Mouse (Mus musculus): ENCODE measurements around the gene Kcna2.

Kcna2 gene

DNA sequence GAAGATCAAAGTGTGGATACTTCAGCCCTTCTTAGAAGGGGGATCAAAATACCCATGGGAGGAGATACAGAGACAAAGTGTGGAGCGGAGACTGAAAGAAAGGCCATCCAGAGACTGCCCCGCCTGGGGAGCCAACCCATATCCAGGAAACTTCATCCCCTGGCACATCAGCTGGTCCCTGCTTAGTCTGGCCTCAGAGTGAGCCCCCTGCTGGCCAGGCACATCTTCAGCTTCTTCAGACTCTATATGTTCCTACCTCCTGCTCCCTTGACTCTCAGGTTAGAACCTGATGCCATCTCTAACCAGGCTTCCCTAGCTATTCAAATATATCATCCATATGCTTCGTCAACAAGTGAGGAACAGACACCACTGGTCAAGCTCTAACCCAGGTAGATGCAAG is 48.1 kb downstream of the Kcna2 start:
- DNase-seq (ENCODE audit: extremely low read depth, insufficient read length, low spot score), result no peak

DNA sequence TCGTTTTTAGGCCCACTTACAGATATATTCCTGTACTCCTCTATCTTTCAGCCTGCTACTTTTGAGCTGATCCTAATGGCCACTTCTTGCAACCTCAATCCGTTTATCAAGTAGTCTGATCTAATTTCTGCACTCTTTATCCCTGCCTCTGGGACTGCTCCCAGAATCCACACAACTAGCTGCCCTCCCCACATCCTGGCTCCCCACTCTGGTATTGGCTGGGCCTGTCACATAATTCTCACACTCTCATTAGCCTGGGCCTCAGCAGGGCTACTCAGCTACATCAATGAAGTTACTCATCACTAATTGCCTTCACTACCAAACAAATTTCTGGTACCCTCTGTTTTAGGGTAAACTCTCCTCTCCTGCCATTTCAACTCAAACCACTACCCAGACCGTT is 49.5 kb downstream of the Kcna2 start:
- DNase-seq (ENCODE audit: extremely low read depth, insufficient read length, low spot score), result no peak

DNA sequence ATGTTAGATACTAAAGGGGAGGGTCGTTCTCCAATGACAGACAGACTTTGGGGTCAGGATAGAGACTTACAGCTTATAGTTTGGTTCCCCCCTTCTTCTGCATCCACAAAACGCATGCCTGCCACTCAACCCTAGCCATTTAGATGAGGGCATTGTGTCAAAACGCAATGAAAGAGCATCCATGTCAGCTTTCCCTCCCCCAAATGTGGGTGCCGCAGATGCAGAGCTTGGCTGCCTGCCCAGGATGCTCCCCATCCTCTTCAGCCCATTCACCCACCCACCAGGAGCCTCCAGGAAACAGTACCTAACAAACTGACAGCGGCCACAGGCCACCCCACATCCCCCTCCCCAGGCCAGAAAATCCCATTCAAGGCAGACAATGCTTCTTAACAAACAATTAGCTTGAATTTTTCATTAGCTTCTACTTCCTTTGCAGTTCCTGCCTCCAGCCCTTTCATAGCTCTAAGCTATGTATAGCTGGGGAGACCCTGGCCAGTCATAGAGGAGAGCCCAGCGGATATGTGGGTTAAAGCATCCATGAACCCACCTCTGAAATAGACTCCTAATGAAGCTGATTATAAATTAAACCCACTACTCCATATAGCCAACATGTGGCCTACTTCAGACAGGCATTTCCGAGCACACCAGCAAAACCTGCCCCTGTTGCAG is 50.1 kb downstream of the Kcna2 start:
- no peak for DNase-seq (ENCODE audit: extremely low read depth, insufficient read length, low spot score)

GRCm38 (mm10) chr3:107153772-107154655 is 53.1 kb downstream of the Kcna2 start:
- no peak for DNase-seq (ENCODE audit: extremely low read depth, insufficient read length, low spot score)

DNA sequence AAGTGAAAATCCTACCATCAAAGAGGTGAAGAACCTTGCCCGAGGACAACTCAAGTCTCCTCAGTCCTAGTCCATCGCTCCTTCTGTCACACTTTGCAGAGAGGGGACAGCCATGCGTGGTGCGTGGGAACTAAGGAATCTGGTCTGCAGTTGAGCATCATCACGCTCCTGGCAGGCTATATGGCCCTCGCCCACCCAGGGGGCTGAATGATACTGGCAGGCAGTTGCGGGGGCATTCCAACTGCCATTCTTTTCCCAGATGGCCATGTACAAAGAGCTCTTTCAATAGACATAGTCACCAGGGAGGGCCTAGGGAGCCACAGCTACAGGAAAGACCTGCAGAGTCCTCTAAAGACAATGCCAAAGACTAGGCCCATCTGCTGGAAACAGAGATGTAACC is 57.9 kb downstream of the Kcna2 start:
- DNase-seq (ENCODE audit: extremely low read depth, insufficient read length, low spot score), result no peak

DNA sequence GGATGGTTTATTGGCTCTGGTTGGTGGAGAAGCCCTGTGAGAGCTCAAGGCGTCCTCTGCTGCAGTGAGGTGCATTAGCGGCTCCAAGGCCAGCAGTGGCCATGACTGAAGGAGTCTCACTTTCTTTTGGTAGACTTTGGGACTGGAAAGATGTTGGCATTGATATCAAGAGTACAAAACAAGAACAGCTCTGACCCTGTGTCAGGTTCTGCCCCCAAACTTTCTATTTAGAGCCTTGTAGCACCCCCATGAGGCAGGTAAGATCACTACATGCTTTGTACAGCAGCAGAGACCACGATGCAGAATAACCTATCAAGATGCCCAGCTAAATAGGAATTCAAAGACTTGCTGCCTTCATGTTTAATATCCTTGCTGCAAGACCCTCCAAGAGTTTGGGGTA is 58.5 kb downstream of the Kcna2 start:
- no peak for DNase-seq (ENCODE audit: extremely low read depth, insufficient read length, low spot score)

GRCm38 (mm10) chr3:107159859-107160324 is 58.9 kb downstream of the Kcna2 start:
- DNase-seq (ENCODE audit: extremely low read depth, insufficient read length, low spot score), result no peak

DNA sequence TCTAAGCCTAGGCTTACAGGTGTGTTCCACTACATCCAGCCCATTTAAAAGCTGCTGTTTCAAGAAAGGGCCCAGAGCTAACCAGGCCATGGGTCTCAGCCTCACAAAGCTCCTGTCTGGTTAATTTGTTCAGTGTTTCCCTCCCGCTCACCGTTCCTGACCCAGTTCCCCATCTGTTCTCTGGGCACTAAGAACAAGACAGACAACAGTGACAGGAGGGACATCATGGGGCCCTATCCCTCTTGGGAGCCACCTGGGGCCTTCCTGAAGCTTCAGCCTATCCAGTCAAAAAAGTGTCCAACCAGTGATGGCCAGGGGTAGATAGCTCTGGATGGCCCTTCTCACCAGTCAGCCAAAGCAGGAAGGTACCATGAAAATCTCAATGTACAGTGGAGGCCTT is 61.8 kb downstream of the Kcna2 start:
- DNase-seq (ENCODE audit: extremely low read depth, insufficient read length, low spot score), result no peak

All from 3134 (cell line).